Mouse (Mus musculus) liver, embryonic 13.5 days (tissue): ENCODE measurements around the gene Tmem179. TPM values are rescaled to one million over a fixed set of nuclear protein-coding genes. Genes with fewer than 3 reads are reported as not detected.

Source experiments
- ATAC-seq: fragments of 200-750 bp; cut with Nextera tagmentation; 2 replicates; pipeline ENCODE4 v1.8.0; 2017; ENCODE audit warnings: low read depth, mild to moderate bottlenecking, moderate number of reproducible peaks, moderate library complexity
- DNase-seq: peaks from one replicate; pipeline ENCODE4 v3.0.0; 2022
- H3K27ac ChIP-seq: fragments of 300-500 bp; sonication (generic); 2 replicates; pipeline ENCODE4 v1.5.1; 2015; ENCODE audit warnings: moderate library complexity, mild to moderate bottlenecking, inconsistent platforms
- H3K27me3 ChIP-seq: fragments of 300-500 bp; sonication (generic); 2 replicates; pipeline ENCODE4 v1.6.1; 2015; ENCODE audit warnings: mild to moderate bottlenecking, inconsistent platforms
- H3K36me3 ChIP-seq: fragments of 300-500 bp; sonication (generic); 2 replicates; pipeline ENCODE4 v1.6.1; 2015; ENCODE audit warnings: mild to moderate bottlenecking, inconsistent platforms
- H3K4me1 ChIP-seq: fragments of 300-500 bp; sonication (generic); replicated peaks from 2 replicates; pipeline ENCODE4 v1.6.1; 2015; ENCODE audit warnings: inconsistent platforms
- H3K4me2 ChIP-seq: fragments of 300-500 bp; sonication (generic); 2 replicates; pipeline ENCODE4 v1.6.1; 2015; ENCODE audit warnings: inconsistent platforms, mild to moderate bottlenecking, moderate library complexity
- H3K4me3 ChIP-seq: fragments of 300-500 bp; sonication (generic); replicated peaks from 2 replicates; pipeline ENCODE4 v1.5.1; 2015; ENCODE audit warnings: mild to moderate bottlenecking, inconsistent platforms
- H3K9ac ChIP-seq: fragments of 300-500 bp; sonication (generic); 2 replicates; pipeline ENCODE4 v1.6.1; 2015; ENCODE audit warnings: mild to moderate bottlenecking, inconsistent platforms
- H3K9me3 ChIP-seq: fragments of 300-500 bp; sonication (generic); replicated peaks from 2 replicates; pipeline ENCODE4 v1.6.1; 2016; ENCODE audit warnings: inconsistent platforms
- WGBS: fragments of 180-500 bp; shearing (Covaris S2); methylation state at CpG from one replicate; pipeline ENCODE4 v1.1.7; 2015; ENCODE audit not compliant: insufficient replicate concordance; 5-methylcytosine and 5-hydroxymethylcytosine counted together
- polyA plus RNA-seq: library from polyadenylated mRNA; unstranded; fragments of >200 nt; fragmentation: Nextera tagmentation; extraction: Ambion mirVana; gene quantifications from 2 replicates; pipeline ENCODE4 v1.2.1, GENCODE M21; 2015

Gene Tmem179
- polyA plus RNA-seq, 1 experiment from 2014 or later: 0.10 TPM

- DNase-seq: peak; percentile 62
- H3K9ac ChIP-seq: no peak overlapping the region
- no peaks in the 10 kb centered on the region for H3K36me3 ChIP-seq
- 0 out of 2 replicates have a peak, but pooled peaks have one; percentile 22 for ATAC-seq
- H3K4me3 ChIP-seq: no peak overlapping the region
- no peaks in the 10 kb centered on the region for H3K9me3 ChIP-seq
- no peak overlapping the region for H3K27ac ChIP-seq
- H3K27me3 ChIP-seq: no peaks in the 10 kb centered on the region
- no peaks in the 10 kb centered on the region for H3K4me1 ChIP-seq
- no peak overlapping the region for H3K4me2 ChIP-seq
- WGBS: 12% methylated on average over 13 of the region's 13 CpGs
Observed at GRCm38 (mm10) chr12:112551861-112552375, 35.4 kb upstream of the Tmem179 start.

GRCm38 (mm10) chr12:112549287-112549686 is 32.7 kb upstream of the Tmem179 start:
- no peaks in the 10 kb centered on the region for H3K9me3 ChIP-seq
- ATAC-seq: no peak
- no peak overlapping the region for H3K27ac ChIP-seq
- no peak overlapping the region for H3K4me2 ChIP-seq
- no peak for DNase-seq
- no peak overlapping the region for H3K9ac ChIP-seq
- H3K4me1 ChIP-seq: no peaks in the 10 kb centered on the region
- no peaks in the 10 kb centered on the region for H3K36me3 ChIP-seq
- no peak overlapping the region for H3K4me3 ChIP-seq
- 75% methylated on average over 1 of the region's 1 CpGs for WGBS
- no peaks in the 10 kb centered on the region for H3K27me3 ChIP-seq

DNA sequence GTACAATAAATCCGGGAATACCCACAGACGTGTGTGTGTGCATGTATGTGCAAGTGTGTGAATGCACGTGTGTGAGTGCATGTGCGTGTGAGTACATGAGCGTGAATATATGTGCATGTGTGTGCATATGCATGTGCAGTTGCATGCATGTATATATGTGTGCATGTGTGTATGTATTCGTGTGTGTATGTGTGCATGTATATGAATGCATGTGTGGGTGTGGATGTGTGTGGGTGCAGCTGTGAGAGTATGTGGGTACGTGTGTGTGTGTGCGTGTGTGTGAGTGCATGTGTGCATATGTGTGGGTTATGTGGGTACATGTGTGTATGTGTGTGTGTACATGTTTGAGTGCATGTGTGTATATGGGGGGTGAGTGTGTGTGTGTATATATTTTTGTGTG is 29.6 kb upstream of the Tmem179 start:
- H3K4me2 ChIP-seq: no peak overlapping the region
- H3K9me3 ChIP-seq: no peaks in the 10 kb centered on the region
- H3K27ac ChIP-seq: no peak overlapping the region
- no peak overlapping the region for H3K4me3 ChIP-seq
- H3K4me1 ChIP-seq: no peaks in the 10 kb centered on the region
- H3K36me3 ChIP-seq: no peaks in the 10 kb centered on the region
- no peaks in the 10 kb centered on the region for H3K27me3 ChIP-seq
- 78% methylated on average over 8 of the region's 8 CpGs for WGBS
- ATAC-seq: no peak
- no peak for DNase-seq
- no peak overlapping the region for H3K9ac ChIP-seq

DNA sequence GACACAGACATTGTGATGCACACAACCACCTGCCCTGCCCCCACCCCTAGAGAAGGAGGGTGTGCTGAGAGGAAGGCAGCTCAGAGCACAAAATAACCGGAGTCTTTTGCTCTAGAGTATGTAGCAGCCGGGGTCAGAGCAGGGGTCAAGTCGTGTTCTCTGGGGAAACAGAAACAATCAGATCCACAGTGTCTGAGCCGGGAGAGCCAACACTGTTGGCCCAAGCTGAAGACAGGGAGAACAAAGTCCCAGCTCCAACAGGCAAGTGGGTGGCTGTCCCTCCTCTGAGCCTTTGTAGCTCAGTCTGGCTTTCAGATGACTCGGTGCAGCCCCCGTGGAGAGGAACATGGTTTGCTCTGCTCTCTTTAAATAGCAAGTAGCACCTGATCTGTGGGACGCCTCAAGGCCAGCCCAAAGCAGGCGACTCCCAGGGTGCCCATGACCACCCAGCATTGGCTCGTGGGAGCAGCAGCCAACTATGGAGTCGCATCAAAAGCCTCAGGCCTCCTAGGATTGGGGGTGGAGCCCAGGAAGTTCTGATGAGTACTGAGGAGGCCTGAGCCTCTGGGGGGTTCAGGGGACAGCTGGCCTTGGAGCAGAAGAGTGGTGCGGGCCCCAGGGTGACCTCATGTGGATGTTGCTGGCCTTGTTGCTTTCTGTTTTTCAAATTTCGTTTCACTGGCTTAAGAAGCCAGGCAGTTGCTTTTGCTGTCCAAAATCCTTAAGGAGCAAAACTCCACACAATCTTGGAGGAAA is 28.6 kb upstream of the Tmem179 start:
- H3K4me3 ChIP-seq: no peak overlapping the region

DNA sequence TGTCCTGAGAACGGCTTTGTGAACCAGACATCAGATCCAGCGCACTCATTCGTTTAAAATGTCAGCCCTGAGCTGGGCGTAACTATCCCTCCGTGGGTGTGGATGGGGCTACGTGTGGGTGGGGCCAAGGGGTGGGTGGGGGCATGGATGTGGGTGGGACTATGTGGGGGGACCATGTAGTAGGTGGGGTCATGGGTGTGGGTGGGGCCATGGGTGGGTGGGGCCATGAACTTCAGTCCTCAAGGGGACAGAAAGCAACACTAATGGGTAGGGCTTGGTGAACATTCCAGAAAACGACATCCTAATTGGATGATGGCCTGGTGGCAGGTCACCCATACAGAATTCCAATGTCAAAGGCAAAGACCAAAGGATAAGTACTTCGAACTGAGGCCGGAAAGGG is 27.4 kb upstream of the Tmem179 start:
- Histone ChIP-seq H3K27ac (no peak overlapping the region), H3K9ac (no peak overlapping the region), H3K9me3 (no peaks in the 10 kb centered on the region), H3K36me3 (no peaks in the 10 kb centered on the region), H3K4me2 (no peak overlapping the region), H3K4me1 (no peaks in the 10 kb centered on the region), H3K27me3 (no peaks in the 10 kb centered on the region), H3K4me3 (no peak overlapping the region)
- DNase-seq: no peak
- 53% methylated on average over 9 of the region's 9 CpGs for WGBS
- 0 out of 2 replicates have a peak, but pooled peaks have one; percentile 23 for ATAC-seq

More for the DNA sequence above, 28.6 kb upstream of the Tmem179 start:
- Histone ChIP-seq H3K36me3 (no peaks in the 10 kb centered on the region), H3K27me3 (no peaks in the 10 kb centered on the region), H3K9me3 (no peaks in the 10 kb centered on the region), H3K27ac (no peak overlapping the region), H3K4me2 (no peak overlapping the region), H3K9ac (no peak overlapping the region), H3K4me1 (no peaks in the 10 kb centered on the region)
- ATAC-seq (no peak), DNase-seq (no peak)
- 42% methylated on average over 12 of the region's 12 CpGs for WGBS

- no peaks in the 10 kb centered on the region for H3K9me3 ChIP-seq
- H3K27ac ChIP-seq: no peak overlapping the region
- H3K27me3 ChIP-seq: 0 out of 2 replicates have a peak, but pooled peaks cover 3% of the 10 kb centered on the region
- 11% methylated on average over 11 of the region's 11 CpGs for WGBS
- H3K36me3 ChIP-seq: no peaks in the 10 kb centered on the region
- ATAC-seq (no peak), DNase-seq (peak; percentile 56)
- H3K4me1 ChIP-seq: no peaks in the 10 kb centered on the region
- no peak overlapping the region for H3K4me3 ChIP-seq
- no peak overlapping the region for H3K9ac ChIP-seq
- H3K4me2 ChIP-seq: no peak overlapping the region
Observed at GRCm38 (mm10) chr12:112542920-112543300, 26.4 kb upstream of the Tmem179 start.

DNA sequence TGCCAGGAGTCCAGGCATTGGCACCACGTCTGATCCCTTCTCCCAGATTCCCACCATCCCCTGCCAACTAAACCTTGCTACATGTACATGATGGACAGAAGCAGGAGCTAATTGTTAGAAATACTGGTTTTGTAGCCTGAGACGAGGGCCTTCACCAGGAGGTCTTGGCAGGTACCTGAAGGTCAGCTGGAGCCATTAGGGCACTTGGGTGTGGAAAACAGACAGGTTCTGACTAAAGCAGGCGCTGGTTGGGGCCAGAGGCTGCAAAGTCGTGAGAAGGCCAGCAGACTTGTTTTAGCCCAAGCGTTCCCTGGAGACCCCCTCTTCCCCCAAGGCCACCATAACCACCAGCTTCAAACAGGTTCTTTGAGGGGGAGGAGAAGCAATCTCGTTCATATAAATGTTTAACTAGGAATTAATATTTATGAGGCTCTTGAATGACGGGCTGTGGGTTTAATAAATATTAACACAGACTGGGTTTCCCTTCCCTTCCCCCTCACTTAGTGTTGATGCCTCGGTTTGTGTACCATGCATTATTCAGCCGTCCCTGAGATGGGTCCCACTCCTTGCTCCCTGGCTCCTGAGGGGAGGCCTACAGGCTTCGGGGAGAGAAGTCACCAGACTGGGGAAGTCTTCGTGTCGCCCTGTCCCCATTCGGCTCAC is 25.8 kb upstream of the Tmem179 start:
- no peak overlapping the region for H3K4me2 ChIP-seq
- no peak overlapping the region for H3K4me3 ChIP-seq
- H3K27ac ChIP-seq: no peak overlapping the region
- 62% methylated on average over 13 of the region's 13 CpGs for WGBS
- H3K36me3 ChIP-seq: no peaks in the 10 kb centered on the region
- no peaks in the 10 kb centered on the region for H3K9me3 ChIP-seq
- no peak for ATAC-seq
- H3K4me1 ChIP-seq: no peaks in the 10 kb centered on the region
- no peak overlapping the region for H3K9ac ChIP-seq
- H3K27me3 ChIP-seq: 0 out of 2 replicates have a peak, but pooled peaks cover 5% of the 10 kb centered on the region
- DNase-seq: no peak

DNA sequence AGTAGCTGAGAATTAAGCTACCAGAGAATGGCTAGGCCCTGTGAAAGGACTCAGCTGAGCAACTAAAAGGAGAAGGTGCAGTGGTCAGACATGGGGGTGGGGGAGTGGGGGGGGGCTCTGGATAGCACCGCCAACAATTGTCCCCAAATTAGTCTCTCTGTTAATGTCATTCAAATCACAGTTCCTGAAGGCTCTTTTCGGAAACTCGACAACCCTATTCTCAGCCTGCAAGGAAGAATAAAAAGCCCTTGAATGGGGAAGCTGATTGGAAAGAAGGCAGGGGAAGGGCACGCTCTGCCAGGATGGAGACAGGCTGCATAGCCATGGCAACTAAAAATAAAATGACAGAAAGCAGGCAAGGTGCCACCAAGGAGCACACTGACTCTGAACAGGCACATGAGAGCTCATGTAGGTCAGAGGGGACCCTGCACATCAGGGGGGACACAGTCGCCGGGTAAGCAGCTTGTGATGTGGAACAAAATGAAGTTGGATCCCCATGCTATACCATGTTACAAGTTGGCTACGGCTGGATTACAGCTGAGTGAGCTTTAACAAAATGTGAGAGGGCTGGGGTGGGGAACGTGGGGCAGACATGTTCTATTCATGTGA is 25.0 kb upstream of the Tmem179 start:
- no peak overlapping the region for H3K4me3 ChIP-seq
- ATAC-seq (no peak), DNase-seq (no peak)
- H3K4me2 ChIP-seq: no peak overlapping the region
- 0 out of 2 replicates have a peak, but pooled peaks cover 5% of the 10 kb centered on the region for H3K27me3 ChIP-seq
- H3K4me1 ChIP-seq: no peaks in the 10 kb centered on the region
- no peak overlapping the region for H3K27ac ChIP-seq
- no peak overlapping the region for H3K9ac ChIP-seq
- 66% methylated on average over 8 of the region's 8 CpGs for WGBS
- H3K9me3 ChIP-seq: no peaks in the 10 kb centered on the region
- H3K36me3 ChIP-seq: no peaks in the 10 kb centered on the region

DNA sequence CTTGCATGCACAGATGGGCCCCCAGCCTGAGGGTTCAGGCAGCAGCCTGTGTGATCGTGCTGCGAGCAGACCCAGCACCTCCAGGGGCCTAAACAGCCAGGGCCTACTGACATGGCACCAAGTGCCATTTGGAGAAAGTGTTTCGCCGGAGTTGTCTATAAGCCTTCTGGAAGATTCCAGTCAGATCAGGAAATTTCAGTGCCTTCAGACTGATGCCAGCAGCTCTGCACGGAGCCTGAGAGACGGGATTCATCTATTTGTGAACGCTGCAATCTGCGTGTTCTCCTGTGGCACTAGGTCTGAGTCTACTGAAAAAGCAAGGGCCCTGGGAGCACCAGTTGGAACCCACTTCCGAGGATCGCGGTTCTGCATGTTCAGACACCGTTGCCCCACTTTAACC is 23.8 kb upstream of the Tmem179 start:
- H3K27ac ChIP-seq: no peak overlapping the region
- no peak overlapping the region for H3K9ac ChIP-seq
- ATAC-seq: no peak
- H3K4me3 ChIP-seq: no peak overlapping the region
- no peaks in the 10 kb centered on the region for H3K9me3 ChIP-seq
- WGBS: 77% methylated on average over 12 of the region's 12 CpGs
- no peak for DNase-seq
- H3K4me2 ChIP-seq: no peak overlapping the region
- H3K27me3 ChIP-seq: 0 out of 2 replicates have a peak, but pooled peaks cover 5% of the 10 kb centered on the region
- no peaks in the 10 kb centered on the region for H3K36me3 ChIP-seq
- H3K4me1 ChIP-seq: no peaks in the 10 kb centered on the region

- no peaks in the 10 kb centered on the region for H3K36me3 ChIP-seq
- no peaks in the 10 kb centered on the region for H3K9me3 ChIP-seq
- H3K4me2 ChIP-seq: no peak overlapping the region
- no peak for DNase-seq
- no peak for ATAC-seq
- no peak overlapping the region for H3K9ac ChIP-seq
- no peaks in the 10 kb centered on the region for H3K4me1 ChIP-seq
- 75% methylated on average over 7 of the region's 7 CpGs for WGBS
- H3K4me3 ChIP-seq: no peak overlapping the region
- H3K27ac ChIP-seq: no peak overlapping the region
- 0 out of 2 replicates have a peak, but pooled peaks cover 5% of the 10 kb centered on the region for H3K27me3 ChIP-seq
Observed at GRCm38 (mm10) chr12:112539466-112539965, 23.0 kb upstream of the Tmem179 start.

DNA sequence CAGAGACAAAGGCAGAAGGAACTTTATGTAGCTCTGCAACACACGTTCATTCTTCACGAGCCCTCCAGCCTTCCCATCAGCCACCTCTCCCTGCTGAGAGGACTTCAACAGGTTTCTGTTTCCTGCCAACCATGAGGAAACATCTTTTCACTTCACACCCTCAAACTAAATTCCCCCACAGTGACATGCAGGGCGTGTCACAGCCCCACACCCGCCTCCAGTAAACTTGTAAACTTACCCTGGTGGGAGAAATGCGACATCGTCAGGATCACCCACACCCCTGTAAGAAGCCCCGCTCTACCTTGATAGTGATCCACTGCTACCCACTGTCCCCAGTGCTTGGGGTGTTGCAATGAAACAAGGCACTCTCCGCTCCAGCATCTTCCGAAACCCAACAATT is 21.8 kb upstream of the Tmem179 start:
- Histone ChIP-seq H3K4me3 (no peak overlapping the region), H3K9me3 (no peaks in the 10 kb centered on the region), H3K27me3 (0 out of 2 replicates have a peak, but pooled peaks cover 5% of the 10 kb centered on the region), H3K27ac (no peak overlapping the region), H3K36me3 (no peaks in the 10 kb centered on the region), H3K4me1 (no peaks in the 10 kb centered on the region), H3K4me2 (no peak overlapping the region), H3K9ac (no peak overlapping the region)
- ATAC-seq: no peak
- no peak for DNase-seq
- WGBS: 69% methylated on average over 9 of the region's 9 CpGs
